Mouse (Mus musculus): Measurements from ENCODE around the gene Hunk.

DNA sequence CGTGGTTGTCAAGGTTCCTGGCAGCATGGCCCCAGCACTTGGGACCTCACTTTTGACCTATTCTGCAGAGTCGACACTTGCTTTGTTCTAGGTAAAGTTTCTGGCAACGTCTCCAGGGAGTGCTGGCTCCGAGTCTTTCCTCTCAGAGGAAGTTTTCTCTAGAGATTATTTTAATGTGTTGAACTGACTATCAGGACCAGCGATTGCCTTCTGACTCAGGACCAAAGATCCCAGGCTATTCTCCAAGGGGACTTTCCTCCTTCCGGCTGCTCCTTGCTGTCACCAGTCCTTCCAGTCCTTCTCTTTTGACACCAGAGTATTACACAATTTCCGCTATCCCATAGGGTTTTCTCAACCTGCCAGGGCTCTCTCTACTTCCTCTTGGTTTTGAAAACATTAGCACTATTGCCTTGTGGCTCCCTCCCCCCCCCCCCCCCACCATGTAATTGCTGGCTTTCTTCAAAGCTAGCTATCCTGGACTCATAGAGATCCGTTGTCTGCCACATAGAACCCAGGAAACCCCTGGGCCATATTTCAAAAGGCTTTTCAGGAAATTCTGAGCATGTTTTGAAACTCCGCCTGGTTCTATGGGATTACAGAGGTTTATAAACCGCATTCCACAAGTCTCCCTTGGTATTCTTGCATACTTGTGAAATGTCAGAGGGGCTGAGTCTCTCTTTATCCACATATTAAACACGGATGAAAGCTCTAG, 73.2 kb downstream of the Hunk start:
- TF ChIP-seq CTCF (IDR thresholded peaks at IDR 0.05; ENCODE audit: borderline replicate concordance, extremely low read depth, insufficient read depth, insufficient read length) (no peak), POLR2A (IDR thresholded peaks at IDR 0.05; ENCODE audit: borderline replicate concordance, extremely low read depth, insufficient read depth, insufficient read length, poor library complexity, severe bottlenecking) (no peak)

All from brain, embryonic 14.5 days (tissue).